10 mouse cellular contexts compared by ENCODE assay signal in genomic region chr10:95297690-95298104, GRCm38 (mm10). TPM values are rescaled to one million over a fixed set of nuclear protein-coding genes. Genes with fewer than 3 reads are reported as not detected.
DNase-seq lines count a peak whose midpoint lies in the region; ATAC-seq and TF ChIP-seq lines count a peak whose summit lies in the region.
"Had no signal": no experiment of that assay in that cellular context is flagged by ENCODE, and none has a peak within 500 bp of the region (broad histone marks: within the 10 kb centered on the region; RNA-seq: fewer than 3 reads in every experiment).

No protein-coding gene starts in this region.

- no peak overlapping the region for H3K27ac ChIP-seq in kidney, embryonic 14.5 days (ENCODE audit: low read depth, low read length)
- peak overlapping the region; percentile 30; the same call in 1 of the 2 replicates for H3K27ac ChIP-seq in liver, postnatal 0 days (ENCODE audit: low read depth)
- H3K27ac ChIP-seq: neural tube, embryonic 12.5 days had no signal

- 76% methylated on average over 9 of the region's 9 CpGs for WGBS in kidney, embryonic 14.5 days
- 41% methylated on average over 9 of the region's 9 CpGs for WGBS in liver, postnatal 0 days (ENCODE audit: insufficient replicate concordance)

- no peak for DNase-seq in kidney, postnatal 36 days
- peak; percentile 27 for DNase-seq in c-Kit-positive CD71-positive TER-119-negative erythroid progenitor cells, embryonic 14.5 days (ENCODE audit: low read depth)
- DNase-seq in heart, adult 9 months (ENCODE audit: low spot score in 2 of 2), result peak; percentile 60 to 72
- peak; percentile 30 for DNase-seq in liver, postnatal 0 days
- no peak for DNase-seq in kidney, postnatal 10 days
- no peak for DNase-seq in spleen, adult 18-20 months
- no peak for DNase-seq in testis, postnatal 14 days (ENCODE audit: low spot score)

- H3K9me3 ChIP-seq in kidney, embryonic 14.5 days (ENCODE audit: control insufficient read depth, low read length), result 0 out of 2 replicates have a peak, but pooled peaks cover 2% of the 10 kb centered on the region
- no peaks in the 10 kb centered on the region for H3K9me3 ChIP-seq in liver, postnatal 0 days (ENCODE audit: low read length)
- H3K9me3 ChIP-seq: neural tube, embryonic 12.5 days had no signal

- H3K27me3 ChIP-seq in kidney, embryonic 14.5 days (ENCODE audit: control insufficient read depth, insufficient read depth, low read length), result no peaks in the 10 kb centered on the region
- H3K27me3 ChIP-seq in liver, postnatal 0 days (ENCODE audit: insufficient read depth, low read length), result no peaks in the 10 kb centered on the region
- H3K27me3 ChIP-seq: neural tube, embryonic 12.5 days; Patski had no signal

- no peak for TF ChIP-seq CTCF in liver, postnatal 0 days (IDR thresholded peaks at IDR 0.05; ENCODE audit: low read depth)

- H3K4me1 ChIP-seq in kidney, embryonic 14.5 days (ENCODE audit: control insufficient read depth, insufficient read depth, low read length), result no peaks in the 10 kb centered on the region
- peaks cover 7% of the 10 kb centered on the region for H3K4me1 ChIP-seq in liver, postnatal 0 days (ENCODE audit: insufficient read depth)

- H3K36me3 ChIP-seq in kidney, embryonic 14.5 days (ENCODE audit: control insufficient read depth, insufficient read depth, low read length), result no peaks in the 10 kb centered on the region
- no peaks in the 10 kb centered on the region for H3K36me3 ChIP-seq in liver, postnatal 0 days (replicated peaks; ENCODE audit: insufficient read depth, low read length)
- H3K36me3 ChIP-seq: neural tube, embryonic 12.5 days had no signal

- no peak overlapping the region for H3K4me3 ChIP-seq in kidney, embryonic 14.5 days (ENCODE audit: low read length)
- H3K4me3 ChIP-seq in liver, postnatal 0 days (ENCODE audit: low read depth, low read length), result no peak overlapping the region
- H3K4me3 ChIP-seq: neural tube, embryonic 12.5 days had no signal

- no peak overlapping the region for H3K9ac ChIP-seq in kidney, embryonic 14.5 days (ENCODE audit: low read depth, low read length)
- no peak overlapping the region for H3K9ac ChIP-seq in liver, postnatal 0 days (replicated peaks)
- H3K9ac ChIP-seq: neural tube, embryonic 12.5 days had no signal

- TF ChIP-seq EP300 in liver, postnatal 0 days (IDR thresholded peaks at IDR 0.05; ENCODE audit: low read depth), result peak; percentile 38; the same call in 1 of the 2 replicates

- ATAC-seq in kidney, embryonic 14.5 days (ENCODE audit: low FRiP score, low TSS enrichment), result 0 out of 2 replicates have a peak, but pooled peaks have one; percentile 24
- ATAC-seq in liver, postnatal 0 days, result peak; percentile 84
- ATAC-seq: Patski had no signal

- no peak overlapping the region for H3K4me2 ChIP-seq in kidney, embryonic 14.5 days (replicated peaks; ENCODE audit: low read depth, low read length)
- H3K4me2 ChIP-seq in liver, postnatal 0 days (ENCODE audit: low read depth, low read length), result peak overlapping the region; percentile 40
- H3K4me2 ChIP-seq: neural tube, embryonic 12.5 days had no signal

RNA-seq across cellular contexts. Expression of gene Cradd, which starts 26.2 kb away (rescaled TPM):
- polyA plus RNA-seq in kidney, embryonic 14.5 days (2014; fragmentation: Nextera tagmentation; extraction: Ambion mirVana), result 10.2 and 13.0 TPM in 2 replicates
- 6.5 and 8.4 TPM in 2 replicates for polyA plus RNA-seq in liver, postnatal 0 days (2015; fragmentation: Nextera tagmentation; extraction: Ambion mirVana)

Comparison
In these comparisons a context has a peak if more than half of its experiments do, and no peak if none do; other contexts are left out.
1. DNase-seq: peak in c-Kit-positive CD71-positive TER-119-negative erythroid progenitor cells, embryonic 14.5 days (single experiment), heart, adult 9 months (2 of 2) and liver, postnatal 0 days (single experiment); none in kidney, postnatal 36 days (0 of 2), kidney, postnatal 10 days (single experiment), spleen, adult 18-20 months (0 of 2) and testis, postnatal 14 days (single experiment).